Mouse (Mus musculus) neural tube, embryonic 11.5 days (tissue): ENCODE results near the gene Lrrc2. TPM values are rescaled to one million over a fixed set of nuclear protein-coding genes. Genes with fewer than 3 reads are reported as not detected.

ENCODE experiments used
- ATAC-seq: fragments of 200-750 bp; cut with Nextera tagmentation; 2 replicates; pipeline ENCODE4 v1.8.0; 2017; ENCODE audit warnings: moderate number of reproducible peaks, mild to moderate bottlenecking, moderate TSS enrichment, moderate library complexity; ENCODE audit not compliant: insufficient read depth, low FRiP score, low TSS enrichment
- DNase-seq: peaks from one replicate; pipeline ENCODE4 v3.0.0-alpha.2; 2015; ENCODE audit warnings: low spot score
- H3K27ac ChIP-seq: fragments of 300-500 bp; sonication (generic); 2 replicates; pipeline ENCODE4 v1.5.1; 2014; ENCODE audit warnings: low read depth, mild to moderate bottlenecking, low read length
- H3K27me3 ChIP-seq: fragments of 300-500 bp; sonication (generic); 2 replicates; pipeline ENCODE4 v1.6.1; 2014; ENCODE audit warnings: mild to moderate bottlenecking, low read length, mixed read lengths; ENCODE audit not compliant: control insufficient read depth, insufficient read depth
- H3K36me3 ChIP-seq: fragments of 300-500 bp; sonication (generic); 2 replicates; pipeline ENCODE4 v1.6.1; 2014; ENCODE audit warnings: mild to moderate bottlenecking, low read length, moderate library complexity, mixed read lengths; ENCODE audit not compliant: control insufficient read depth, insufficient read depth
- H3K4me1 ChIP-seq: fragments of 300-500 bp; sonication (generic); 2 replicates; pipeline ENCODE4 v1.6.1; 2014; ENCODE audit warnings: low read length, mixed read lengths; ENCODE audit not compliant: control insufficient read depth, insufficient read depth
- H3K4me2 ChIP-seq: fragments of 300-500 bp; sonication (generic); 2 replicates; pipeline ENCODE4 v1.6.1; 2014; ENCODE audit warnings: low read depth, mild to moderate bottlenecking, moderate library complexity
- H3K4me3 ChIP-seq: fragments of 300-500 bp; sonication (generic); 2 replicates; pipeline ENCODE4 v1.5.1; 2014; ENCODE audit warnings: low read depth, low read length
- H3K9ac ChIP-seq: fragments of 300-500 bp; sonication (generic); 2 replicates; pipeline ENCODE4 v1.6.1; 2014; ENCODE audit warnings: mild to moderate bottlenecking, low read length
- H3K9me3 ChIP-seq: fragments of 300-500 bp; sonication (generic); 2 replicates; pipeline ENCODE4 v1.6.1; 2016; ENCODE audit warnings: low read length; ENCODE audit not compliant: control insufficient read depth
- WGBS: fragments of 180-500 bp; shearing (Covaris S2); extraction: QIAGEN DNeasy Blood & Tissue Kit; methylation state at CpG from one replicate; pipeline ENCODE4 v1.1.7; 2014; 5-methylcytosine and 5-hydroxymethylcytosine counted together
- polyA plus RNA-seq: library from polyadenylated mRNA; unstranded; fragments of >200 nt; fragmentation: Nextera tagmentation; extraction: Ambion mirVana; gene quantifications from 2 replicates; pipeline ENCODE4 v1.2.1, GENCODE M21; 2014

Lrrc2 gene
- polyA plus RNA-seq, 1 experiment from 2014 or later, result 0.15 TPM

DNA sequence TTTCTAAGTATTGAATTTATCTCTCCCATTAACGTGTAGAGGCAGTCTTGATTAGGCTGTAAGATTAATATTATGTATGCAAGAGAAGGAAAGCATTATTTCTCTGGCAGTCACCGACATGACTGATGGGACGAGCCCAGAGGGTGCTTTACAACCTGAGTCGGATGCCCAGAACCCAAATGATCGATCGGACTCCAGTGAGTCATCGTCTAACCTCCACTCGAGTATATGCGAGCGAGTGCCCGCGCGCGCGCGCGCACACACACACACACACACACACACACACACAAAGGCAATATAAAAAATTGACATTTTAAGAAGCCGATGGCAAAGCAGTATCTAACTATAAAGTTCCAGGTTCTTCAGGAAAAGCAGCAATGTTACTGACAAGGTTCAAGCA, 6.0 kb upstream of the Lrrc2 start:
- H3K9me3 ChIP-seq, result no peaks in the 10 kb centered on the region

DNA sequence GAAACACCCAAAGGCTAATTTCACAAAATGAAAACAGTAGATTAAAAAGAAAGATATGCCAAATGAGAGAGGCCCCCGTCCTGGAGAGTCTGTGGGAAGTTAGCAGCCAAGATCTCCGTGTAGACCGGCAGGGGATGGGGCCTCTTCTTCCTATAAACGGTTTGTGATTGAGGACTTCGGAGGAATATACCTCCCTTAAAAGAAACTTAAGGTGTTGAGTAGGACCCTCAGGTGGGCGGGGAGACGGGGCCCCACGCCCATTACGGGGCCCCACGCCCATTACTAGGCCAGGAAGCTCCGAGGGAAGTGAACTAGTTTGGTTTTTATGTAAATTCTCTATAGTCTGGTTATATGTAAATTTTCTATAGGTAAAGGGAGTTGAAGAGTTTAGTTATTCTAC, 5.4 kb upstream of the Lrrc2 start, which contains the start of gene Tdgf1:
Tdgf1 (minus strand) TSS at position 233 of the 400 bp plus-strand sequence.
- H3K27ac ChIP-seq, result no peak within 1 kb of the TSS
- no peak within 1 kb of the TSS; the same call in 1 of the 2 replicates for H3K9ac ChIP-seq
- peak within 1 kb of the TSS; percentile 16; the same call in 1 of the 2 replicates for H3K4me2 ChIP-seq
- 7% methylated on average over 11 of the region's 11 CpGs for WGBS
- no peak for DNase-seq
- no peaks in the 10 kb centered on the region; the same call in 1 of the 2 replicates for H3K4me1 ChIP-seq
- ATAC-seq, result no peak
- H3K27me3 ChIP-seq, result peaks cover 31% of the 10 kb centered on the region
- no peaks in the 10 kb centered on the region for H3K9me3 ChIP-seq
- H3K4me3 ChIP-seq, result no peak within 1 kb of the TSS
- H3K36me3 ChIP-seq, result no peaks in the 10 kb centered on the region

More for the DNA sequence above, 6.0 kb upstream of the Lrrc2 start:
- H3K27me3 ChIP-seq, result peaks cover 31% of the 10 kb centered on the region
- H3K9ac ChIP-seq, result no peak overlapping the region
- ATAC-seq, result no peak
- H3K4me2 ChIP-seq, result no peak overlapping the region
- H3K4me1 ChIP-seq, result no peaks in the 10 kb centered on the region; the same call in 1 of the 2 replicates
- no peak overlapping the region for H3K4me3 ChIP-seq
- no peak for DNase-seq
- no peak overlapping the region for H3K27ac ChIP-seq
- no peaks in the 10 kb centered on the region for H3K36me3 ChIP-seq
- WGBS, result 5% methylated on average over 18 of the region's 18 CpGs

- Histone ChIP-seq H3K27me3 (peaks cover 31% of the 10 kb centered on the region), H3K9me3 (no peaks in the 10 kb centered on the region), H3K9ac (no peak overlapping the region; the same call in 1 of the 2 replicates), H3K4me3 (no peak overlapping the region), H3K4me2 (peak overlapping the region; percentile 10; the same call in 1 of the 2 replicates), H3K36me3 (no peaks in the 10 kb centered on the region), H3K4me1 (no peaks in the 10 kb centered on the region; the same call in 1 of the 2 replicates), H3K27ac (no peak overlapping the region)
- ATAC-seq (no peak), DNase-seq (peak; percentile 43)
- WGBS, result 5% methylated on average over 20 of the region's 20 CpGs
These were observed 4.7 kb upstream of the Lrrc2 start for GRCm38 (mm10) chr9:110946548-110947044.

DNA sequence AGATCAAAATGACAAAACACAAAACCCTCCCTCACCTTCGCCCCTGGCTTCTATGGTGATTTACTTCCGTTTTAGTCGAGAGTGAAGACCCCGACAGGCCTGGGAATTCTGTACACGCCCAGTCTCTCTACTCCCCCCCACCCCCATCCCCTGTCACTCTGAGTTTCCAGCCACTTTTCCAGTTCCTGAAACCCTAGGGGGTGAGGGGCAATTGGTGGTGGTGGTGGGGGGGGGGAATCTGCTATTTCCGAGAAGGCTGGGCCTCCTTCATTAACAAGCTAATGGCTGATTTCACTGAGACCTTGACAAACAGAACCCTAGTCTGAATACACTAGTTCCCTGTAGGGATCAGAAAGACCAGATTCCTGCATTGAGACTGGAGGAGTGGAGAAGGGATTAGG, 4.1 kb upstream of the Lrrc2 start:
- H3K4me2 ChIP-seq, result peak overlapping the region; percentile 16; the same call in 1 of the 2 replicates
- no peaks in the 10 kb centered on the region for H3K36me3 ChIP-seq
- peaks cover 33% of the 10 kb centered on the region for H3K27me3 ChIP-seq
- DNase-seq (peak; percentile 20), ATAC-seq (no peak)
- H3K9me3 ChIP-seq, result no peaks in the 10 kb centered on the region
- no peaks in the 10 kb centered on the region; the same call in 1 of the 2 replicates for H3K4me1 ChIP-seq
- 3% methylated on average over 6 of the region's 6 CpGs for WGBS
- no peak overlapping the region for H3K4me3 ChIP-seq
- no peak overlapping the region for H3K27ac ChIP-seq
- no peak overlapping the region for H3K9ac ChIP-seq

GRCm38 (mm10) chr9:110947900-110948299, 3.4 kb upstream of the Lrrc2 start:
- Histone ChIP-seq H3K36me3 (no peaks in the 10 kb centered on the region), H3K27ac (no peak overlapping the region), H3K9ac (no peak overlapping the region), H3K4me1 (no peaks in the 10 kb centered on the region; the same call in 1 of the 2 replicates), H3K9me3 (no peaks in the 10 kb centered on the region), H3K4me3 (no peak overlapping the region), H3K27me3 (peaks cover 34% of the 10 kb centered on the region), H3K4me2 (no peak overlapping the region)
- ATAC-seq (no peak), DNase-seq (no peak)
- WGBS, result 17% methylated on average over 6 of the region's 6 CpGs

- no peak for DNase-seq
- H3K27ac ChIP-seq, result no peak overlapping the region
These were observed 2.5 kb upstream of the Lrrc2 start for GRCm38 (mm10) chr9:110948813-110949310.

DNA sequence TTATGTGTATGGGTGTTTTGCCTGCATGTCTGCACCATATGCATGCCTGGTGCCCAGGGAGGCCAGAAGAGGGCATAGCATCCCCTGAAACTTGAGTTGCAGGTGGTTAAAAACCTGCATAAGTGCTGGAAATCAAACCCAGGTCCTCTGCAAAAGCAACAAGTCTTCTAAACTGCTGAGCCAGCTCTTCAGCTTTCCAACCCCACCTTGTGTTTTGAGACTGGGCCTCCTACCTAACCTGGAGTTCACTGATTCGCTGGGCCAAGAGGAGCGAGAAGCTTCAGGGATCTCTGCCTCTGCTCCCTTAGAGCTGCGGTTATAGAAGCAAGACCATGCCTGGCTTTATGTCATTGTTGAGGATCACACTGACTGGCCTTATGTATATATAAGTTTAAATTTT, 1.2 kb upstream of the Lrrc2 start:
- Histone ChIP-seq H3K4me3 (no peak overlapping the region), H3K36me3 (no peaks in the 10 kb centered on the region), H3K9me3 (no peaks in the 10 kb centered on the region), H3K9ac (no peak overlapping the region), H3K27ac (no peak overlapping the region), H3K4me1 (peaks cover 2% of the 10 kb centered on the region; the same call in 1 of the 2 replicates), H3K4me2 (no peak overlapping the region), H3K27me3 (peaks cover 26% of the 10 kb centered on the region)
- ATAC-seq (no peak), DNase-seq (no peak)
- WGBS, result 90% methylated on average over 3 of the region's 3 CpGs

More at GRCm38 (mm10) chr9:110948813-110949310, 2.5 kb upstream of the Lrrc2 start:
- H3K4me2 ChIP-seq, result no peak overlapping the region
- H3K27me3 ChIP-seq, result peaks cover 34% of the 10 kb centered on the region
- H3K4me3 ChIP-seq, result no peak overlapping the region
- H3K9ac ChIP-seq, result no peak overlapping the region
- no peaks in the 10 kb centered on the region for H3K36me3 ChIP-seq
- H3K4me1 ChIP-seq, result peaks cover 2% of the 10 kb centered on the region; the same call in 1 of the 2 replicates
- no peaks in the 10 kb centered on the region for H3K9me3 ChIP-seq
- 57% methylated on average over 8 of the region's 8 CpGs for WGBS
- ATAC-seq, result no peak

DNA sequence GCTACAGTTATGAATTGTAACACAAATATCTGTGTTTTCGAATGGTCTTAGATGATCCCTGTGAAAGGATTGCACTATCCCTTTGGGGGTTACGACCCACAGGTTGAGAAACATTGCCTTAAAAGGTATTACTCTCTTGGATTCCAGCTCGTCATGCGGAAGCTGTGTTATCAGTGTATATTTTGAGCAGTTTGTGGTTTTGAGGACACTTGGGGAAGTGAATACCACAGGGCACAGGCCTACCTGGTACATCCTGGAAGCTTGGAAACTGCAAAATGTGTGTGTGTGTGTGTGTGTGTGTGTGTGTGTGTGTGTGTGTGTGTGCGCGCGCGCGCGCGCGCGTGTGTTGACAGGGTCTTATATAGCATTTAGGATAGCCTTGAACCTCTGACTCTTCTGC, 521 bp downstream of the Lrrc2 start:
- Histone ChIP-seq H3K27me3 (peaks cover 10% of the 10 kb centered on the region), H3K4me2 (no peak overlapping the region), H3K9me3 (no peaks in the 10 kb centered on the region), H3K27ac (no peak overlapping the region), H3K4me1 (peaks cover 2% of the 10 kb centered on the region; the same call in 1 of the 2 replicates), H3K9ac (no peak overlapping the region), H3K4me3 (no peak overlapping the region), H3K36me3 (no peaks in the 10 kb centered on the region)
- DNase-seq (no peak), ATAC-seq (no peak)
- 95% methylated on average over 13 of the region's 13 CpGs for WGBS

GRCm38 (mm10) chr9:110952398-110952797, 1.1 kb downstream of the Lrrc2 start:
- no peak overlapping the region for H3K4me2 ChIP-seq
- WGBS, result 65% methylated on average over 6 of the region's 6 CpGs
- no peaks in the 10 kb centered on the region for H3K36me3 ChIP-seq
- DNase-seq, result no peak
- no peak overlapping the region for H3K4me3 ChIP-seq
- H3K4me1 ChIP-seq, result peaks cover 2% of the 10 kb centered on the region; the same call in 1 of the 2 replicates
- no peak overlapping the region for H3K9ac ChIP-seq
- ATAC-seq, result no peak
- peaks cover 7% of the 10 kb centered on the region for H3K27me3 ChIP-seq
- no peak overlapping the region for H3K27ac ChIP-seq
- no peaks in the 10 kb centered on the region for H3K9me3 ChIP-seq
